Mouse (Mus musculus) hindbrain, embryonic 13.5 days (tissue): ENCODE results near the gene Elovl2. TPM values are rescaled to one million over a fixed set of nuclear protein-coding genes. Genes with fewer than 3 reads are reported as not detected.

Experiments used
- ATAC-seq: fragments of 200-750 bp; cut with Nextera tagmentation; 2 replicates; pipeline ENCODE4 v1.8.0; 2017; ENCODE audit warnings: moderate TSS enrichment; ENCODE audit not compliant: low FRiP score
- H3K27ac ChIP-seq: fragments of 300-500 bp; sonication (generic); 2 replicates; pipeline ENCODE4 v1.5.1; 2015; ENCODE audit warnings: inconsistent platforms, mild to moderate bottlenecking, moderate library complexity
- H3K27me3 ChIP-seq: fragments of 300-500 bp; sonication (generic); 2 replicates; pipeline ENCODE4 v1.6.1; 2015; ENCODE audit warnings: mild to moderate bottlenecking, inconsistent platforms
- H3K36me3 ChIP-seq: fragments of 300-500 bp; sonication (generic); 2 replicates; pipeline ENCODE4 v1.6.1; 2015; ENCODE audit warnings: mild to moderate bottlenecking, inconsistent platforms
- H3K4me1 ChIP-seq: fragments of 300-500 bp; sonication (generic); replicated peaks from 2 replicates; pipeline ENCODE4 v1.6.1; 2015; ENCODE audit warnings: inconsistent platforms
- H3K4me2 ChIP-seq: fragments of 300-500 bp; sonication (generic); 2 replicates; pipeline ENCODE4 v1.6.1; 2015; ENCODE audit warnings: inconsistent platforms, mild to moderate bottlenecking, moderate library complexity
- H3K4me3 ChIP-seq: fragments of 300-500 bp; sonication (generic); 2 replicates; pipeline ENCODE4 v1.5.1; 2015; ENCODE audit warnings: mild to moderate bottlenecking, inconsistent platforms
- H3K9ac ChIP-seq: fragments of 300-500 bp; sonication (generic); 2 replicates; pipeline ENCODE4 v1.6.1; 2015; ENCODE audit warnings: mild to moderate bottlenecking, inconsistent platforms
- H3K9me3 ChIP-seq: fragments of 300-500 bp; sonication (generic); 2 replicates; pipeline ENCODE4 v1.6.1; 2016; ENCODE audit warnings: inconsistent platforms
- WGBS: fragments of 180-500 bp; shearing (Covaris S2); methylation state at CpG from one replicate; pipeline ENCODE4 v1.1.7; 2015; 5-methylcytosine and 5-hydroxymethylcytosine counted together
- polyA plus RNA-seq: library from polyadenylated mRNA; unstranded; fragments of >200 nt; fragmentation: Nextera tagmentation; extraction: Ambion mirVana; gene quantifications from 2 replicates; pipeline ENCODE4 v1.2.1, GENCODE M21; 2015

Gene Elovl2
- polyA plus RNA-seq, 1 experiment from 2014 or later: 40.8 TPM

DNA sequence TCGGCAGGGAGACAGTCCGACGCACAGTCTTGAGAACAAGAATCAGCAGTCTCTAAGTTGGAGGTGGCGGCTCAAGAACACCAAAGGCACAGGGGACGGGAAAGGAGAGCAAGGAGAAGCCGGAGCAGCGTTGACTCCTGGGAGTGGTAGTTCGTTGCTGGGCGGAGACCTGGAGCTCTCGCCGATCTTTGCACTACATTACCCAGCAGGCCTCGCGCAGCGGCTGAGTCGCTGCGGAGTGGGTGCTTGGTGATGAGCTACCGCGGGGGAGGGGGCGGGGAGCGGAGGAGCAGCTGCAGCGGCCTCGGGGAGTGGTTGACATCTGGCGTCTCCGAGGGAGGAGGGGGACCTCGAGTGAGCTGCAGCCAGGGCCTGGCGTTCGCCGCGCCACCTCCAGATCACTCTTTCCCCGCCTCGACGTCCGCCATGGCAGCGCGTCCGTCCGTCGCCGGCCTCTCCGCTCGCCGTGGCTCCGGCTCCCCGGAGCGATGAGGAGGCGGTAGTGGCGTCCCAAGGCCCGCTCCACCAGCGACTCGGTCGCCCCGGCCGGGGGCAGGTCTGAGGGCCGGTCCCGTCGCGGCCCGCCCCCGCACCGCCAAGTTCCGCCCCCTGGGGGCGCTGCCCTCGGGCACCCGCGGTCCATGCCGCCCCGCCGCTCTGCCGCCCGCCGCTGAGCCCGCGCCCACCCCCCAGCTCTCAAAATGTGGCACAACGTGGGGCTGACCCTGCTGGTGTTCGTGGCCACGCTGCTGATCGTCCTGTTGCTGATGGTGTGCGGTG lies 29.5 kb upstream of the Elovl2 start, which contains the start of gene Smim13:
TSS of gene Smim13 (plus strand) at position 307 of the 780 bp plus-strand sequence.
- H3K4me3 ChIP-seq: peak within 1 kb of the TSS; percentile 76
- H3K36me3 ChIP-seq: no peaks in the 10 kb centered on the region
- H3K4me1 ChIP-seq: peaks cover 22% of the 10 kb centered on the region
- H3K4me2 ChIP-seq: peak within 1 kb of the TSS; percentile 73
- no peaks in the 10 kb centered on the region for H3K9me3 ChIP-seq
- under 1% methylated on average over 77 of the region's 78 CpGs for WGBS
- 0 out of 2 replicates have a peak, but pooled peaks cover 4% of the 10 kb centered on the region for H3K27me3 ChIP-seq
- H3K27ac ChIP-seq: peak within 1 kb of the TSS; percentile 93
- peak; percentile 98 for ATAC-seq
- peak within 1 kb of the TSS; percentile 87 for H3K9ac ChIP-seq

DNA sequence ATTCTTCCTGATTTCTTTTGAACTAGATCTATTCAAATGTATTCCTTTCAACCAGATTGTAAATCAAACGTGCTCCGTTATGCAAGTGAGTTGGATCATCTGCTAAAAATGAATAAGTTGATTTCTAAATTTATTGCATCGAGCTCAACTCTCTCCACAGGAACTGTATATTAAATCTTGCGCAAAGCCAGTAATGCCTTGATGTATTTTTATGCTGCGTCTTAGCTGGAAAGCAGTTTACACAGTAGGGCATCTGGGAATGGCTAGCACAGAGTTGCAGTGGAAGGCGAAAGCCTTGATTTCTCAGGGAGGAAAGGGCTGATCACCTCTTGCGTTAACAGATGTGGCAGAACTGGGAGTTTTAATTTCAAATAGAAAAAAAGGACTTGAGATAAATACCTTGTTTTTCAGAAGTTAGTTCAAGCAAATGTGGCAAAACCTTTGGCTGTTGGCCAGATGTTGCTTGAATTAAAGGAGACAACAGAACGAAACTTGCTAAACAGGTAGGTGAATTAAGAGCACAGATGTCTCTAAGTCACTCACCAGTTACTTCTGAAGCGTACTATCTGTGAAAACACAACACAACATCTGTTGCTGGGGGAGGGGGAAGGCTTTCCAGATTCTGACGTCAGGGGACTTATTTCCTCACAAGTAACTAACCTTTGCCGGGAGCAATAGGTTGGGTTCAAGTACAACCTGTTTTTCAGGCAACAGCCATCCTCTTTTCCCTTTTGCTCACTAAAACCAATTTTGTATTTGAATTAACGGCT lies 28.7 kb upstream of the Elovl2 start:
- Histone ChIP-seq H3K27me3 (0 out of 2 replicates have a peak, but pooled peaks cover 4% of the 10 kb centered on the region), H3K27ac (peak overlapping the region; percentile 65), H3K9ac (peak overlapping the region; percentile 87), H3K9me3 (no peaks in the 10 kb centered on the region), H3K4me2 (peak overlapping the region; percentile 56), H3K36me3 (no peaks in the 10 kb centered on the region), H3K4me3 (peak overlapping the region; percentile 76), H3K4me1 (peaks cover 22% of the 10 kb centered on the region)
- peak; percentile 8; the same call in 1 of the 2 replicates for ATAC-seq
- 44% methylated on average over 12 of the region's 12 CpGs for WGBS

DNA sequence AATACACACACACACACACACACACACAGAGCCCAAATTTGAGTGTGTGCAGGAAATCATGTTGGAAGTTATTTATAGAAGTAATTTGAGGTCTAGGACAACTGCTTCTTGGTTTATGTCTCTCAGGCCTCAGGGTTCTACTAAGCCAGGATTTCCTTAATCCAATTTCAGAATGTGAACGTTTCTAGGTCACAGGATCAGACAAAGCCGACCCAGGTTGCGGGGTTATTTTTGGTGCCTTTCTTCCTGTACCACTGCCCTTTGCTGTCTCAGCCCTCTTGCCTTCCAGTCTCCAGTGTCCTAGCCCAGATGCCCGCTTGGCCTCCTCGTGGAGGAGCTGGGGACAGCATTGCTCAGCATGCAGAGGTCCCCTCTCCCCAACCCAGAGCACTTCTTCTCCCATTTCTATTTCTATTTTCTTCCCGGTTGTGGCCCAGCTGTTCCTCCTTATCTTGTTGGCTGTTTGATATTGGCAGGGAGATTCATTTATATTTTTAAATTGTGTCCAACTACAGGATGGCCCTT lies 24.2 kb upstream of the Elovl2 start:
- no peak overlapping the region for H3K4me3 ChIP-seq
- H3K36me3 ChIP-seq: no peaks in the 10 kb centered on the region
- no peak for ATAC-seq
- peaks cover 5% of the 10 kb centered on the region; the same call in 1 of the 2 replicates for H3K4me1 ChIP-seq
- H3K27ac ChIP-seq: no peak overlapping the region
- no peaks in the 10 kb centered on the region for H3K9me3 ChIP-seq
- 71% methylated on average over 6 of the region's 6 CpGs for WGBS
- peaks cover 7% of the 10 kb centered on the region; the same call in 1 of the 2 replicates for H3K27me3 ChIP-seq
- H3K4me2 ChIP-seq: no peak overlapping the region
- H3K9ac ChIP-seq: no peak overlapping the region

DNA sequence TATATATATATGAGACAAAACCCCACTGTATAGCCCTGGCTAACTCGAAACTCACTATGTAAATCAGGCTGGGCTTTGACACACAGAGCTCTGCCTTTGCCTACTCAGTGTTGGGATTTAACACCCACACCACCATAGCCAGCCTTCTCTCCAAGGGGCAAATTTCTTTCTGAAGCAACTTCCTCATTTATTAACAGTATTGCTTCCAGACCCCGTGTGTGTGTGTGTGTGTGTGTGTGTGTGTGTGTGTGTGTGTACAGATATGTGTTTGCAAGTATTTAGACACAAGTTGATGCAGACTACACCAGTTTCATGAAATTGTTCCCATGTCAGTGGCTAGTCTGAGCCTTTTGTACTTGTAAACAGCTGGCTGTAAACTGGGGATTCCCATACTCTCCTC lies 21.4 kb upstream of the Elovl2 start:
- H3K4me2 ChIP-seq: no peak overlapping the region

DNA sequence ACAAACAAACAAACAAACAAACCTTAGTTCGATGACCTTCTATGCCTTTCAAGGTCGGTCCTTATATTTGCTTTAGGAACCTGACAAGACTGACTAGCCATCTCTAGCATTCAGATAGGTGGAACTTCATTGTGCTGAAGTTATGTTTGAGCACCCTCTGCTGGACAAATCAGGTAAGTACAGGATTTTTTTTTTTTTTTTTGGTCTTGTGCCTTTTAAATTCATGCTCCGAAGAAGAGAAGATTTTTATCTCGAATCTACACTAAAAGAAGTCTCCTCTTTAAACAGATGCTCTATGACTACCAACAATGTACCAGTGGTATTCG lies 18.6 kb upstream of the Elovl2 start:
- no peak for ATAC-seq
- WGBS: 18% methylated on average over 5 of the region's 5 CpGs
- no peaks in the 10 kb centered on the region for H3K36me3 ChIP-seq
- H3K27ac ChIP-seq: no peak overlapping the region
- H3K9me3 ChIP-seq: no peaks in the 10 kb centered on the region
- no peak overlapping the region for H3K4me2 ChIP-seq
- H3K27me3 ChIP-seq: peaks cover 4% of the 10 kb centered on the region; the same call in 1 of the 2 replicates
- no peaks in the 10 kb centered on the region for H3K4me1 ChIP-seq
- no peak overlapping the region for H3K9ac ChIP-seq
- no peak overlapping the region for H3K4me3 ChIP-seq

More for the DNA sequence above, 21.4 kb upstream of the Elovl2 start:
- no peak overlapping the region for H3K9ac ChIP-seq
- no peak overlapping the region for H3K4me3 ChIP-seq
- no peak for ATAC-seq
- no peaks in the 10 kb centered on the region for H3K9me3 ChIP-seq
- H3K36me3 ChIP-seq: no peaks in the 10 kb centered on the region
- H3K27me3 ChIP-seq: peaks cover 4% of the 10 kb centered on the region; the same call in 1 of the 2 replicates
- 76% methylated on average over 2 of the region's 2 CpGs for WGBS
- H3K4me1 ChIP-seq: no peaks in the 10 kb centered on the region
- no peak overlapping the region for H3K27ac ChIP-seq

DNA sequence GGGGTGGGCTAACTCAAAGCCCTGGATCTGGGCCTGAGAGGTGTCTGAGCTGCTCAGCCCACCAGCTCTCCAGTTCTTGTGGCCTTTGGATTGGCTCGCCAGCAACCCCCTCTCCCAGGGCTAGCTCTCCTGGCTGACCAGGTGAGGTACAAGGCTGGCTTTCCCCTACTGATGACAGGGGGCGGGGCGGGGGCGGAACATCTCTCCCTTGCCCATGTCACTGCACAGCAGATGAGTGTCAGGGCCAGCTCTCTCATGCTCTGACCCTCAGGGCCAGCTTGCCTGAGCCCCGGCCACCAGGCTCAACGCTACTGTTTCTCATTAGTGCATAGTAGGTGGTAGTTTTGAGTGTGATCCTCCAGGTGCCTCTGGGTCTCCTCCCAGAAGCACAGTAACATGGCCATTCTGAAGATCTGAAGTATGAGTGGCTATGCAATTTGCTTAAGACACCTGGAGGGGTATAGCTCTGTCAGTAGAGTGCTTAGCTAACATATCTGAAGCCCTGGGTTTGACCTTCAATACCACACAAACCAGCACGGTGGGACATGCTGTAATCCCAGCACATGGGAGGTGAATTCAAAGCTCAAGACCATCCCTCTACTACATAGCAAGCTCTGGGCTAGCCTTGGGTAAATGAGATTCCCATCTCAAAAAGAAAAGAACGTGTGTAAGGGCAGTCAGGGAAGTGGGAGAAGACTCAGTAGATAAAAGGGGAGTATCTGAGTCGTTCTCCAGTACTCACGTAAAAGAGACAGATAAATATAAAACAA lies 18.0 kb upstream of the Elovl2 start:
- Histone ChIP-seq H3K27ac (no peak overlapping the region), H3K4me1 (no peaks in the 10 kb centered on the region), H3K36me3 (no peaks in the 10 kb centered on the region), H3K4me2 (no peak overlapping the region), H3K9ac (no peak overlapping the region), H3K9me3 (no peaks in the 10 kb centered on the region), H3K4me3 (no peak overlapping the region), H3K27me3 (peaks cover 4% of the 10 kb centered on the region; the same call in 1 of the 2 replicates)
- 82% methylated on average over 10 of the region's 10 CpGs for WGBS
- ATAC-seq: no peak

DNA sequence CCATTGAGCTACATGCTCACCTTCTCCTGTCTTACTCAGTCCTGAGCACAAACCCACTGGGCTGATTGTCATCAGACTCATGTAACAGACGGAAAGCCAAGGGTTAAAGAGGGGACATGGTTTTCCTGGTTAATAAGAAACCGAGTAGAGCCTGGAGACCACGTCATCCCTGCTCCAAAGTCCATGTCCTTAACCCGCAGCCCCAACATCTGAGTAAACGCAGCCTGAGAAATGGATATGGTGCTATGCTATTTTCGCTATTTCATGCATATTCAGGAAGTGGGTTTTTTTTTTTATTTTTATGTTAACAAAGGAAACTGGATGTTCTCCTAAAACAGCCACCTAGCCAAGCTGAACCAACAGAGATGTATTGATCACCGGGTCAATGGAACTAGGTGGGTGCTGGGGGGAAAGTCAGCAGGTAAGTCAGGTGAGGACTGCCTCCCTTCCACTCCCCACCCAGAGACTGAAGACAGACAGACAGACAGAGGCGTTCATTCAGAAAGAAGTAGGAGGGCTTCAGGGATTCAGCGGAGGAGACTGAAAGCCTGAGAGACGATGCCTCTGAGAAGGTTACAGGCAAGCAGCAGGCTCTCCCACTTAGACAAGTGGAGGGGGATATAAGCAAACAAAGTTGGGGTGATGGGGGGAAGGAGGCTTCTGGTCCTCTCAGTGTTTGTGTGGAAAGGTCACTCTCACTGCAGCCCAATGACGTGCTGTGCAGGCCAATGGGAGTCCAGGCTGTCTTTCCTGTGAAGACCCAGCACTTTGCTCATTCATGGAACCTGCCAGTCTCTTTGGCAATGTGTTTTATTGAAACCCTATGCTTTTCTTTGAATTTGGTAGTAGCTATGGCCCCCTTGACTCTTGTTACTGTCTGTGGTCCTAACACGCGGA lies 15.9 kb upstream of the Elovl2 start:
- no peak overlapping the region for H3K9ac ChIP-seq
- H3K27me3 ChIP-seq: peaks cover 4% of the 10 kb centered on the region; the same call in 1 of the 2 replicates
- no peaks in the 10 kb centered on the region for H3K36me3 ChIP-seq
- H3K4me3 ChIP-seq: no peak overlapping the region
- no peak overlapping the region for H3K27ac ChIP-seq
- 72% methylated on average over 13 of the region's 13 CpGs for WGBS
- no peak for ATAC-seq
- no peak overlapping the region for H3K4me2 ChIP-seq
- H3K4me1 ChIP-seq: no peaks in the 10 kb centered on the region
- no peaks in the 10 kb centered on the region for H3K9me3 ChIP-seq

DNA sequence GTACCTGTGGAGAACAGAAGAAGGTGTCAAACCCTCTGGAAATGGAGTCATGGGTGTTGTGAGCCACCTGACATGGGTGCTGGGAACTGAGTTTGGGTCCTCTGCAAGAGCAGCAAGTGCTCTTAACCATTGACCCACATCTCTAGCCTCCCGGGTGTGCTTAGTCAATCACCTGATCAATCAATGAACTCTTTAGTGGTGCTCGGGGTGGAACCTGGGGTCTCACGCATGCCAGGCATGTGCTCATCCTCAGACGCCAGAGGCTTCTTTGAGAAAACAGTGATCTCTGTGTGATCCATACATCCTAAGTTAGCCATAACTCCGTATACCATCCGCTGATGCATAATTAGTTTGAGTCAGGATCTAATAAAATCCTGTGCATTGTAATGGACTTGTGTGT lies 15.0 kb upstream of the Elovl2 start:
- Histone ChIP-seq H3K27me3 (peaks cover 4% of the 10 kb centered on the region; the same call in 1 of the 2 replicates), H3K4me2 (no peak overlapping the region), H3K9me3 (no peaks in the 10 kb centered on the region), H3K36me3 (no peaks in the 10 kb centered on the region), H3K27ac (no peak overlapping the region), H3K4me3 (no peak overlapping the region), H3K9ac (no peak overlapping the region), H3K4me1 (no peaks in the 10 kb centered on the region)
- no peak for ATAC-seq
- 92% methylated on average over 6 of the region's 6 CpGs for WGBS

DNA sequence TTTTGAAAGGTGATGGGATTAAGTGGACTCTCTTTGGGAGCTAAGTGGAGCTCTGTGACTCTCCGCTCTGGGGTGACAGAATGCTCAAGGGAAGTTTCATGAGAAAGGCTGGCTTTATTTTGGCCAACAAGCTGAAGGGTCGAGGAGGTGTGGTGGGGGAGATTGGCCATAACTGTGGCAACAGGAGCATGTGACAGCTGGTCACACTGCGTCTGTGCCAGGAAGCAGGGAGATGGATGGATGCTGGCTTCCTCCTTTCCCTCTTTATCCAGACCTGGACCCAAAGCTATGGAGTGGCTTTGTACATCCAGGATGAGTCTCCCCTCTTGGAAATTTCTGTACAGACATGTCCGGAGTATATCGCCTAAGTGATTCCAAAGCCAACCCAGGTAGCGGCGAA lies 13.0 kb upstream of the Elovl2 start:
- ATAC-seq: no peak
- no peaks in the 10 kb centered on the region for H3K36me3 ChIP-seq
- H3K4me1 ChIP-seq: no peaks in the 10 kb centered on the region
- no peaks in the 10 kb centered on the region for H3K27me3 ChIP-seq
- H3K4me2 ChIP-seq: no peak overlapping the region
- WGBS: 87% methylated on average over 7 of the region's 7 CpGs
- no peak overlapping the region for H3K4me3 ChIP-seq
- no peak overlapping the region for H3K9ac ChIP-seq
- H3K27ac ChIP-seq: no peak overlapping the region
- no peaks in the 10 kb centered on the region for H3K9me3 ChIP-seq

DNA sequence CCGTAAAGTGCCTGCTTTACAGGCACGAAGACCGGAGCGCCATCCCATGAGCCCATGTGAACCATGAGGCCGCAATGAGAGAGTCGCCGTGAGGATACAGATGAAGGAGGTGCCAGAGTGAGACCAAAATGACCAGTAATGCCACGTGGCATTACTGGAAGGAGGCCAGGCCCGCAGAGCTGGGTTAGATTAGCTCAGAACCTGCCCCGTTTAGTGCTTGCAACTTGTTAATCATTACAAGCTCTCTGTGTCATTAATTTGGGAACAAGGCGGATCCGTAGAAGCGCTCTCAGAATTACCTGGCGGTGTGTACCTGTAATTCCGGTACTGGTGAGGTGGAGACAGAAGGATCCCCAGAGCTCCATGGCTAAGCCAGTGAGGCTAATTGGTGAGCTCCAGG lies 12.0 kb upstream of the Elovl2 start:
- no peak overlapping the region for H3K4me3 ChIP-seq
- no peaks in the 10 kb centered on the region for H3K4me1 ChIP-seq
- no peaks in the 10 kb centered on the region for H3K36me3 ChIP-seq
- no peaks in the 10 kb centered on the region for H3K9me3 ChIP-seq
- H3K4me2 ChIP-seq: no peak overlapping the region
- no peak overlapping the region for H3K27ac ChIP-seq
- no peak overlapping the region for H3K9ac ChIP-seq
- no peaks in the 10 kb centered on the region for H3K27me3 ChIP-seq
- ATAC-seq: no peak
- 95% methylated on average over 15 of the region's 15 CpGs for WGBS

DNA sequence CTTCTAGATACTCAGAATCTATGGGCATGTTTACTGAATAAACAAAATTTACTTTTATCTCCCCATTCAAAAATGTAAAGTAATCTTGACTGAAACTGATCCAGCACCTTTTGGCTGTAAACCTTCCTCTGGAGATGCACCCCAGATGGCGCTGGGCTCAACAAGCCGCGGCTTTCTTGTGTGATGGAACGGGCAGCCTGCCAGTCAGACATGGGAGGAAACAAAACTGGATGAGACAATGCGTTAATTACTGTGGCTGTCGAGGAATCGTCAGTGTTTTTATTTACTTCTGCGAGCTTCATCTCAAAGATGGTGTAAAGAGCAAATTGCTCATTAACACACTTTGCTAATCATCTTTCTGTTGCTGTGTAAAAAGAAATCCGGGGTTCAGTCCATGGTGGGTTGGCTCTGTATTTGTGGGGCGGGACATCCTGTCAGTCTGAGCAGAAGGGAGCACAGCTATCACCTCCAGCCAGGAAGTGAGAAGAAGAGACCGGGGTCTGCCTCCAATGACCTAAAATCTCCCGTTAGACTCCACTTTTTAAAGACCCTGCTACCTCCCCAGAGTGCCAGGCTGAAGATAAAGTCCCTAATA lies 11.3 kb upstream of the Elovl2 start:
- ATAC-seq: no peak
- H3K9me3 ChIP-seq: no peaks in the 10 kb centered on the region
- H3K4me3 ChIP-seq: no peak overlapping the region
- no peaks in the 10 kb centered on the region for H3K27me3 ChIP-seq
- H3K27ac ChIP-seq: no peak overlapping the region
- WGBS: 85% methylated on average over 12 of the region's 12 CpGs
- H3K36me3 ChIP-seq: no peaks in the 10 kb centered on the region
- H3K4me1 ChIP-seq: no peaks in the 10 kb centered on the region
- H3K4me2 ChIP-seq: no peak overlapping the region
- no peak overlapping the region for H3K9ac ChIP-seq
